Mouse (Mus musculus) limb, embryonic 14.5 days (tissue): ENCODE measurements around the gene Crat. TPM values are rescaled to one million over a fixed set of nuclear protein-coding genes. Genes with fewer than 3 reads are reported as not detected.

Experiments used
- ATAC-seq: fragments of 200-750 bp; cut with Nextera tagmentation; 2 replicates; pipeline ENCODE4 v1.8.0; 2017; ENCODE audit warnings: low read depth, moderate number of reproducible peaks, moderate TSS enrichment; ENCODE audit not compliant: low FRiP score
- DNase-seq: peaks from one replicate; pipeline ENCODE4 v3.0.0-alpha.2; 2015; ENCODE audit warnings: low spot score
- H3K27ac ChIP-seq: fragments of 300-500 bp; sonication (generic); replicated peaks from 2 replicates; pipeline ENCODE4 v1.5.1; 2014; ENCODE audit warnings: low read depth, mild to moderate bottlenecking, low read length, moderate library complexity, mixed read lengths
- H3K27me3 ChIP-seq: fragments of 300-500 bp; sonication (generic); 2 replicates; pipeline ENCODE4 v1.6.1; 2014; ENCODE audit warnings: low read length, mixed read lengths; ENCODE audit not compliant: control insufficient read depth, insufficient read depth
- H3K36me3 ChIP-seq: fragments of 300-500 bp; sonication (generic); 2 replicates; pipeline ENCODE4 v1.6.1; 2014; ENCODE audit warnings: mild to moderate bottlenecking, low read length, moderate library complexity, mixed read lengths; ENCODE audit not compliant: control insufficient read depth, insufficient read depth
- H3K4me1 ChIP-seq: fragments of 300-500 bp; sonication (generic); 2 replicates; pipeline ENCODE4 v1.6.1; 2014; ENCODE audit warnings: antibody characterized with exemption, low read length, mixed read lengths; ENCODE audit not compliant: control insufficient read depth, insufficient read depth
- H3K4me2 ChIP-seq: fragments of 300-500 bp; sonication (generic); replicated peaks from 2 replicates; pipeline ENCODE4 v1.6.1; 2014; ENCODE audit warnings: low read depth, mild to moderate bottlenecking, low read length, moderate library complexity; ENCODE audit not compliant: severe bottlenecking
- H3K4me3 ChIP-seq: fragments of 300-500 bp; sonication (generic); replicated peaks from 2 replicates; pipeline ENCODE4 v1.5.1; 2014; ENCODE audit warnings: low read length
- H3K9ac ChIP-seq: fragments of 300-500 bp; sonication (generic); 2 replicates; pipeline ENCODE4 v1.6.1; 2014; ENCODE audit warnings: mild to moderate bottlenecking, low read depth, low read length, moderate library complexity; ENCODE audit not compliant: severe bottlenecking
- H3K9me3 ChIP-seq: fragments of 300-500 bp; sonication (generic); 2 replicates; pipeline ENCODE4 v1.6.1; 2016; ENCODE audit warnings: low read length; ENCODE audit not compliant: control insufficient read depth
- POLR2A ChIP-seq: fragments of 200-500 bp; IDR thresholded peaks from 2 replicates; pipeline ENCODE4 v1.8.0; 2012; ENCODE audit warnings: inconsistent platforms, mild to moderate bottlenecking, moderate library complexity, borderline replicate concordance; ENCODE audit not compliant: insufficient read depth, insufficient read length; ENCODE audit errors: extremely low read depth
- WGBS: fragments of 180-500 bp; shearing (Covaris S2); extraction: QIAGEN DNeasy Blood & Tissue Kit; methylation state at CpG from one replicate; pipeline ENCODE4 v1.1.7; 2014; 5-methylcytosine and 5-hydroxymethylcytosine counted together
- polyA plus RNA-seq, 2 experiments: library from polyadenylated mRNA; depleted of rRNA in 1 of 2; stranded (reverse) in 1 of 2; unstranded in 1 of 2; fragments of >200 nt; fragmentation: Nextera tagmentation in 1 of 2; extraction: Ambion mirVana in 1 of 2; gene quantifications; 2 replicates each; pipeline versions ENCODE4 v1.2.1 to v1.2.3; 2012 to 2014

Gene Crat
- polyA plus RNA-seq, 2 experiments, result 25.0 to 33.4 TPM

- Histone ChIP-seq H3K4me1 (peaks cover 4% of the 10 kb centered on the region), H3K27me3 (no peaks in the 10 kb centered on the region), H3K4me2 (no peak overlapping the region), H3K27ac (no peak overlapping the region), H3K4me3 (no peak overlapping the region), H3K9ac (no peak overlapping the region), H3K36me3 (peaks cover 46% of the 10 kb centered on the region), H3K9me3 (peaks cover 9% of the 10 kb centered on the region; the same call in 1 of the 2 replicates)
- no peak for ATAC-seq
- 62% methylated on average over 1 of the region's 1 CpGs for WGBS
- no peak for TF ChIP-seq POLR2A
- no peak for DNase-seq
These were observed 34.9 kb upstream of the Crat start for GRCm38 (mm10) chr2:30450530-30450929.

GRCm38 (mm10) chr2:30448371-30448770 lies 32.8 kb upstream of the Crat start:
- DNase-seq (no peak), ATAC-seq (no peak)
- H3K4me1 ChIP-seq, result peaks cover 18% of the 10 kb centered on the region
- H3K36me3 ChIP-seq, result peaks cover 66% of the 10 kb centered on the region
- no peaks in the 10 kb centered on the region for H3K27me3 ChIP-seq
- H3K9ac ChIP-seq, result no peak overlapping the region
- H3K27ac ChIP-seq, result no peak overlapping the region
- H3K4me2 ChIP-seq, result no peak overlapping the region
- peaks cover 9% of the 10 kb centered on the region; the same call in 1 of the 2 replicates for H3K9me3 ChIP-seq
- no peak overlapping the region for H3K4me3 ChIP-seq
- 84% methylated on average over 7 of the region's 7 CpGs for WGBS
- no peak for TF ChIP-seq POLR2A

GRCm38 (mm10) chr2:30446891-30447826 lies 31.5 kb upstream of the Crat start:
- no peak for TF ChIP-seq POLR2A
- no peak for DNase-seq
- Histone ChIP-seq H3K4me3 (no peak overlapping the region), H3K27me3 (no peaks in the 10 kb centered on the region), H3K4me2 (no peak overlapping the region), H3K4me1 (peaks cover 30% of the 10 kb centered on the region), H3K36me3 (peaks cover 73% of the 10 kb centered on the region), H3K9ac (0 out of 2 replicates have a peak overlapping the region, but pooled peaks have one; percentile 28), H3K27ac (no peak overlapping the region), H3K9me3 (peaks cover 9% of the 10 kb centered on the region; the same call in 1 of the 2 replicates)
- no peak for ATAC-seq
- WGBS, result 85% methylated on average over 10 of the region's 10 CpGs

- Histone ChIP-seq H3K27ac (peak overlapping the region; percentile 58), H3K9me3 (peaks cover 6% of the 10 kb centered on the region; the same call in 1 of the 2 replicates), H3K27me3 (no peaks in the 10 kb centered on the region), H3K36me3 (peaks cover 70% of the 10 kb centered on the region), H3K4me3 (no peak overlapping the region), H3K4me1 (peaks cover 45% of the 10 kb centered on the region), H3K9ac (peak overlapping the region; percentile 45), H3K4me2 (no peak overlapping the region)
- WGBS, result 43% methylated on average over 2 of the region's 2 CpGs
- DNase-seq, result peak; percentile 52
- no peak for ATAC-seq
- TF ChIP-seq POLR2A, result no peak
These were observed 29.7 kb upstream of the Crat start for GRCm38 (mm10) chr2:30445312-30445711.

GRCm38 (mm10) chr2:30444450-30444849 lies 28.8 kb upstream of the Crat start:
- Histone ChIP-seq H3K36me3 (peaks cover 68% of the 10 kb centered on the region), H3K9me3 (no peaks in the 10 kb centered on the region), H3K27ac (peak overlapping the region; percentile 96; the same call in 1 of the 2 replicates), H3K4me2 (no peak overlapping the region), H3K4me1 (peaks cover 53% of the 10 kb centered on the region), H3K27me3 (no peaks in the 10 kb centered on the region), H3K9ac (no peak overlapping the region), H3K4me3 (no peak overlapping the region)
- DNase-seq, result no peak
- no peak for ATAC-seq
- no peak for TF ChIP-seq POLR2A
